Mouse (Mus musculus) MEL (cell line): ENCODE measurements at regions not wholly inside any gene's neighbourhood (a gene's known extent, or its start where the extent isn't known, plus 50 kb on each side); places are given as distances from the start of the nearest gene placed in this dataset.

Experiments
- DNase-seq: peaks from one replicate; pipeline ENCODE4 v3.0.0; 2011; ENCODE audit warnings: low read depth, low spot score
- H3K27ac ChIP-seq: 2 replicates; pipeline ENCODE4 v1.5.1; 2012; ENCODE audit warnings: low read depth, mild to moderate bottlenecking, control low read depth, low read length, moderate library complexity; ENCODE audit not compliant: control insufficient read depth
- H3K27me3 ChIP-seq, 2 experiments: fragments of 150-350 bp in 1 of 2; sonication (generic) in 1 of 2; 2 replicates each; pipeline ENCODE4 v1.6.1; 2012; ENCODE audit warnings: low read length in 2 of 2, mild to moderate bottlenecking in 2 of 2, improper control_type of control experiment in 1 of 2, moderate library complexity in 1 of 2; ENCODE audit not compliant: insufficient read depth in 2 of 2, control insufficient read depth in 1 of 2
- H3K36me3 ChIP-seq, 2 experiments: 2 replicates each; pipeline ENCODE4 v1.6.1; 2012 to 2014; ENCODE audit warnings: low read length in 2 of 2, improper control_type of control experiment in 1 of 2, inconsistent platforms in 1 of 2, mild to moderate bottlenecking in 1 of 2; ENCODE audit not compliant: insufficient read depth in 2 of 2, control insufficient read depth in 1 of 2
- H3K4me1 ChIP-seq, 2 experiments: fragments of 150-350 bp in 1 of 2; sonication (generic) in 1 of 2; 2 replicates each; pipeline ENCODE4 v1.6.1; 2012; ENCODE audit warnings: low read length in 2 of 2, improper control_type of control experiment in 1 of 2, mild to moderate bottlenecking in 1 of 2; ENCODE audit not compliant: insufficient read depth in 2 of 2, control insufficient read depth in 1 of 2
- H3K4me3 ChIP-seq, 2 experiments: fragments of 150-350 bp in 1 of 2; sonication (generic) in 1 of 2; 2 replicates each; pipeline ENCODE4 v1.5.1; 2012; ENCODE audit warnings: low read depth in 2 of 2, low read length in 2 of 2, mild to moderate bottlenecking in 2 of 2, moderate library complexity in 2 of 2, control low read depth in 1 of 2, improper control_type of control experiment in 1 of 2; ENCODE audit not compliant: control insufficient read depth in 1 of 2, insufficient read depth in 1 of 2
- H3K79me2 ChIP-seq: 2 replicates; pipeline ENCODE4 v1.6.1; 2012; ENCODE audit warnings: mild to moderate bottlenecking, low read length, moderate library complexity; ENCODE audit not compliant: control insufficient read depth, poor library complexity, insufficient read depth
- H3K9ac ChIP-seq: 2 replicates; pipeline ENCODE4 v1.6.1; 2012; ENCODE audit warnings: low read depth, mild to moderate bottlenecking, control low read depth, low read length, moderate library complexity; ENCODE audit not compliant: control insufficient read depth, poor library complexity, severe bottlenecking
- H3K9me3 ChIP-seq: fragments of 150-350 bp; sonication (generic); replicated peaks from 2 replicates; pipeline ENCODE4 v1.6.1; 2012; ENCODE audit warnings: mild to moderate bottlenecking, low read length, improper control_type of control experiment, moderate library complexity; ENCODE audit not compliant: insufficient read depth
- BHLHE40 ChIP-seq: IDR thresholded peaks from 2 replicates; pipeline ENCODE4 v1.6.1; 2012; ENCODE audit warnings: low read depth, mild to moderate bottlenecking, inconsistent platforms, low read length, improper control_type of control experiment, borderline replicate concordance
- CHD1 ChIP-seq: IDR thresholded peaks from 2 replicates; pipeline ENCODE4 v1.6.1; 2012; ENCODE audit warnings: low read depth, mild to moderate bottlenecking, inconsistent platforms, low read length, improper control_type of control experiment
- CHD2 ChIP-seq: IDR thresholded peaks from 2 replicates; pipeline ENCODE4 v1.6.1; 2011; ENCODE audit warnings: low read length, improper control_type of control experiment
- CTCF ChIP-seq, 3 experiments: IDR thresholded peaks in 2 of 3; conservative IDR thresholded peaks in 1 of 3; 2 replicates each; pipeline ENCODE4 v1.5.1; 2011 to 2012; ENCODE audit warnings: low read length in 3 of 3, low read depth in 2 of 3, mild to moderate bottlenecking in 2 of 3, improper control_type of control experiment in 1 of 3, inconsistent platforms in 1 of 3, mixed read lengths in 1 of 3, moderate library complexity in 1 of 3; ENCODE audit not compliant: control insufficient read depth in 1 of 3, insufficient read depth in 1 of 3, poor library complexity in 1 of 3, severe bottlenecking in 1 of 3
- E2F4 ChIP-seq: IDR thresholded peaks from 2 replicates; pipeline ENCODE4 v1.6.1; 2011; ENCODE audit warnings: low read depth, low read length, improper control_type of control experiment, borderline replicate concordance
- ELF1 ChIP-seq: IDR thresholded peaks from 2 replicates; pipeline ENCODE4 v1.6.1; 2014; ENCODE audit warnings: low read depth, mild to moderate bottlenecking, inconsistent platforms, low read length, improper control_type of control experiment, moderate library complexity
- EP300 ChIP-seq, 2 experiments: IDR thresholded peaks; 2 replicates each; pipeline ENCODE4 v1.6.1; 2011; ENCODE audit warnings: improper control_type of control experiment in 2 of 2, low read length in 2 of 2, low read depth in 1 of 2, mild to moderate bottlenecking in 1 of 2
- GABPA ChIP-seq: IDR thresholded peaks from 2 replicates; pipeline ENCODE4 v1.6.1; 2012; ENCODE audit warnings: low read depth, mild to moderate bottlenecking, inconsistent platforms, low read length, improper control_type of control experiment, moderate library complexity
- GATA1 ChIP-seq: IDR thresholded peaks from 2 replicates; pipeline ENCODE4 v1.6.1; 2011; ENCODE audit warnings: low read depth, low read length, improper control_type of control experiment
- JUND ChIP-seq: IDR thresholded peaks from 2 replicates; pipeline ENCODE4 v1.6.1; 2011; ENCODE audit warnings: low read depth, mild to moderate bottlenecking, improper control_type of control experiment, low read length
- KAT2A ChIP-seq: conservative IDR thresholded peaks from 2 replicates; pipeline ENCODE4 v1.6.1; 2012; ENCODE audit warnings: low read depth, low read length, improper control_type of control experiment, inconsistent platforms
- MAX ChIP-seq: IDR thresholded peaks from 2 replicates; pipeline ENCODE4 v1.6.1; 2011; ENCODE audit warnings: low read length, improper control_type of control experiment
- MEF2A ChIP-seq: IDR thresholded peaks from 2 replicates; pipeline ENCODE4 v1.6.1; 2014; ENCODE audit warnings: low read depth, mild to moderate bottlenecking, inconsistent platforms, low read length, improper control_type of control experiment; ENCODE audit not compliant: poor library complexity, insufficient replicate concordance, severe bottlenecking; ENCODE audit errors: extremely low read depth
- POLR2A ChIP-seq, 2 experiments: IDR thresholded peaks; 2 replicates each; pipeline ENCODE4 v1.6.1; 2011 to 2012; ENCODE audit warnings: low read length in 2 of 2, mild to moderate bottlenecking in 2 of 2, control low read depth in 1 of 2, improper control_type of control experiment in 1 of 2, low read depth in 1 of 2, moderate library complexity in 1 of 2; ENCODE audit not compliant: control insufficient read depth in 1 of 2, insufficient read depth in 1 of 2, poor library complexity in 1 of 2
- RAD21 ChIP-seq: IDR thresholded peaks from 2 replicates; pipeline ENCODE4 v1.6.1; 2011; ENCODE audit warnings: mild to moderate bottlenecking, low read depth, low read length, improper control_type of control experiment
- RCOR1 ChIP-seq: IDR thresholded peaks from 2 replicates; pipeline ENCODE4 v1.6.1; 2012; ENCODE audit warnings: low read depth, mild to moderate bottlenecking, inconsistent platforms, low read length, improper control_type of control experiment
- SIN3A ChIP-seq: IDR thresholded peaks from 2 replicates; pipeline ENCODE4 v1.6.1; 2012; ENCODE audit warnings: low read length, improper control_type of control experiment, inconsistent platforms
- SMC3 ChIP-seq: IDR thresholded peaks from 2 replicates; pipeline ENCODE4 v1.6.1; 2011; ENCODE audit warnings: low read depth, low read length, improper control_type of control experiment
- TBP ChIP-seq: IDR thresholded peaks from 2 replicates; pipeline ENCODE4 v1.8.0; 2011; ENCODE audit warnings: low read depth, low read length, improper control_type of control experiment
- TCF12 ChIP-seq: IDR thresholded peaks from 2 replicates; pipeline ENCODE4 v1.6.1; 2014; ENCODE audit warnings: low read depth, mild to moderate bottlenecking, inconsistent platforms, low read length, improper control_type of control experiment, moderate library complexity
- UBTF ChIP-seq: IDR thresholded peaks from 2 replicates; pipeline ENCODE4 v1.6.1; 2012; ENCODE audit warnings: low read depth, mild to moderate bottlenecking, inconsistent platforms, low read length, improper control_type of control experiment, moderate library complexity, borderline replicate concordance; ENCODE audit not compliant: insufficient read depth
- USF2 ChIP-seq, 2 experiments: IDR thresholded peaks; 2 replicates each; pipeline ENCODE4 v1.6.1; 2011 to 2012; ENCODE audit warnings: improper control_type of control experiment in 2 of 2, low read length in 2 of 2, borderline replicate concordance in 1 of 2, inconsistent platforms in 1 of 2, low read depth in 1 of 2, mild to moderate bottlenecking in 1 of 2; ENCODE audit not compliant: insufficient read depth in 1 of 2
- ZC3H11A ChIP-seq: IDR thresholded peaks from 2 replicates; pipeline ENCODE4 v1.6.1; 2012; ENCODE audit warnings: low read depth, mild to moderate bottlenecking, inconsistent platforms, low read length, improper control_type of control experiment
- ZMIZ1 ChIP-seq: IDR thresholded peaks from 2 replicates; pipeline ENCODE4 v1.6.1; 2012; ENCODE audit warnings: low read depth, mild to moderate bottlenecking, inconsistent platforms, low read length, improper control_type of control experiment, moderate library complexity

GRCm38 (mm10) chr12:7776335-7776734, 201.1 kb upstream of the Apob start:
- H3K4me1 ChIP-seq, result no peaks in the 10 kb centered on the region
- H3K36me3 ChIP-seq, result no peaks in the 10 kb centered on the region
- H3K27me3 ChIP-seq, result no peaks in the 10 kb centered on the region
- TF ChIP-seq GABPA (no peak), CHD2 (no peak), E2F4 (no peak), GATA1 (no peak), SIN3A (no peak), CHD1 (no peak), ZC3H11A (no peak), RAD21 (no peak), MEF2A (no peak), RCOR1 (no peak)
- no peak overlapping the region for H3K9ac ChIP-seq
- no peaks in the 10 kb centered on the region for H3K79me2 ChIP-seq
- DNase-seq, result no peak
- H3K27ac ChIP-seq, result no peak overlapping the region
- no peaks in the 10 kb centered on the region for H3K9me3 ChIP-seq
- H3K4me3 ChIP-seq, result no peak overlapping the region

GRCm38 (mm10) chr12:7777220-7778055, 200.0 kb upstream of the Apob start:
- Histone ChIP-seq H3K79me2 (no peaks in the 10 kb centered on the region), H3K27me3 (no peaks in the 10 kb centered on the region), H3K9ac (no peak overlapping the region), H3K4me1 (no peaks in the 10 kb centered on the region), H3K27ac (no peak overlapping the region), H3K9me3 (no peaks in the 10 kb centered on the region), H3K36me3 (no peaks in the 10 kb centered on the region), H3K4me3 (no peak overlapping the region)
- peak; percentile 39 for DNase-seq
- TF ChIP-seq CTCF (IDR thresholded peaks at IDR 0.05 in 2 of 3, conservative IDR thresholded peaks at IDR 0.05 in 1 of 3; ENCODE audit: control insufficient read depth in 1 of 3, insufficient read depth in 1 of 3, low read depth in 2 of 3, low read length in 3 of 3, poor library complexity in 1 of 3, severe bottlenecking in 1 of 3) (peak; percentile 26 to 47 (median 44); a peak in 5 of 6 replicates), MAX (no peak), RAD21 (peak; percentile 48), SMC3 (peak; percentile 51), EP300 (IDR thresholded peaks at IDR 0.05; ENCODE audit: low read depth in 1 of 2, low read length in 2 of 2) (no peak)

DNA sequence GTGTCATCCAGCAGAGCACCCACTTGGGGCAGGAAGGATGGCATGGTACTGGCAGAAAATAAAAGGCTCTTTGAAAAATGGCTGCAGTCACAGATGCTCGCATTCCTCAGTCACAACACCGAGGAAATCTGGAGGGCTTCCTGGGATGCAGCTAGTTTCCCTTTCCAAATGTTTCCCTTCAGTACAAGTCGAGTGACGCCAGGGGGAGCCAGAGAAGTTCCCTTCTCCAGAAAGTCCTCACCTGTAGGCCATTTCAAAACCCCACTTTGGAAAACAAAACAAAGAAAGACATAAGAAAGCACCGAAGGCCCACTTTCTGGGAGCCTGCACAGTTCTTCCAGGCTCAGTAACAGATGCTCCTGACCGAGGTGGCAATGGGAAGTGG, 199.4 kb upstream of the Apob start:
- no peaks in the 10 kb centered on the region for H3K27me3 ChIP-seq
- TF ChIP-seq JUND (no peak), ELF1 (no peak), SMC3 (no peak), BHLHE40 (no peak), ZMIZ1 (no peak), CTCF (IDR thresholded peaks at IDR 0.05 in 2 of 3, conservative IDR thresholded peaks at IDR 0.05 in 1 of 3; ENCODE audit: control insufficient read depth in 1 of 3, insufficient read depth in 1 of 3, low read depth in 2 of 3, low read length in 3 of 3, poor library complexity in 1 of 3, severe bottlenecking in 1 of 3) (no peak), MEF2A (no peak), USF2 (IDR thresholded peaks at IDR 0.05; ENCODE audit: borderline replicate concordance in 1 of 2, insufficient read depth in 1 of 2, low read depth in 1 of 2, low read length in 2 of 2) (no peak), UBTF (no peak), TBP (no peak), POLR2A (IDR thresholded peaks at IDR 0.05; ENCODE audit: control insufficient read depth in 1 of 2, insufficient read depth in 1 of 2, low read depth in 1 of 2, low read length in 2 of 2, poor library complexity in 1 of 2) (no peak), TCF12 (no peak), RCOR1 (no peak), CHD1 (no peak), KAT2A (no peak)

More for the DNA sequence above, 199.4 kb upstream of the Apob start:
- Histone ChIP-seq H3K27ac (no peak overlapping the region), H3K4me3 (no peak overlapping the region), H3K79me2 (no peaks in the 10 kb centered on the region), H3K4me1 (no peaks in the 10 kb centered on the region), H3K36me3 (no peaks in the 10 kb centered on the region), H3K9ac (no peak overlapping the region), H3K9me3 (no peaks in the 10 kb centered on the region)
- no peak for DNase-seq
